Mouse (Mus musculus): ENCODE measurements around the gene Pomp.

- no peak for TF ChIP-seq CTCF (IDR thresholded peaks at IDR 0.05; ENCODE audit: extremely low read depth, insufficient read length, insufficient replicate concordance, low read depth, low read length)
- no peak for TF ChIP-seq POLR2A (IDR thresholded peaks at IDR 0.05; ENCODE audit: low read depth, low read length)
Measured at GRCm38 (mm10) chr5:147898254-147898653, 38.0 kb downstream of the Pomp start.

All from small intestine, adult 2 months (tissue).